Mouse (Mus musculus) kidney, embryonic 15.5 days (tissue): ENCODE data around the gene Cbs. TPM values are rescaled to one million over a fixed set of nuclear protein-coding genes. Genes with fewer than 3 reads are reported as not detected.

Experiments
- ATAC-seq: fragments of 200-750 bp; cut with Nextera tagmentation; replicated peaks from 2 replicates; pipeline ENCODE4 v1.8.0; 2017; ENCODE audit warnings: moderate TSS enrichment; ENCODE audit not compliant: low FRiP score
- H3K27ac ChIP-seq: fragments of 300-500 bp; sonication (generic); 2 replicates; pipeline ENCODE4 v1.5.1; 2015; ENCODE audit warnings: mild to moderate bottlenecking, inconsistent platforms
- H3K27me3 ChIP-seq: fragments of 300-500 bp; sonication (generic); 2 replicates; pipeline ENCODE4 v1.6.1; 2015; ENCODE audit warnings: inconsistent platforms
- H3K36me3 ChIP-seq: fragments of 300-500 bp; sonication (generic); 2 replicates; pipeline ENCODE4 v1.6.1; 2015; ENCODE audit warnings: inconsistent platforms
- H3K4me1 ChIP-seq: fragments of 300-500 bp; sonication (generic); 2 replicates; pipeline ENCODE4 v1.6.1; 2015; ENCODE audit warnings: inconsistent platforms
- H3K4me2 ChIP-seq: fragments of 300-500 bp; sonication (generic); 2 replicates; pipeline ENCODE4 v1.6.1; 2015; ENCODE audit warnings: moderate library complexity, mild to moderate bottlenecking, inconsistent platforms
- H3K4me3 ChIP-seq: fragments of 300-500 bp; sonication (generic); replicated peaks from 2 replicates; pipeline ENCODE4 v1.5.1; 2015; ENCODE audit warnings: mild to moderate bottlenecking, inconsistent platforms
- H3K9ac ChIP-seq: fragments of 300-500 bp; sonication (generic); 2 replicates; pipeline ENCODE4 v1.6.1; 2015; ENCODE audit warnings: mild to moderate bottlenecking, inconsistent platforms
- H3K9me3 ChIP-seq: fragments of 300-500 bp; sonication (generic); replicated peaks from 2 replicates; pipeline ENCODE4 v1.6.1; 2016; ENCODE audit warnings: inconsistent platforms
- WGBS: fragments of 180-500 bp; shearing (Covaris S2); methylation state at CpG from one replicate; pipeline ENCODE4 v1.1.7; 2015; ENCODE audit warnings: mixed read lengths; 5-methylcytosine and 5-hydroxymethylcytosine counted together
- microRNA-seq: library from miRNA; unstranded; fragments of <30 nt; microRNA quantifications from one replicate; pipeline ENCODE4, GENCODE M21; 2016
- polyA plus RNA-seq: library from polyadenylated mRNA; unstranded; fragments of >200 nt; fragmentation: Nextera tagmentation; extraction: Ambion mirVana; gene quantifications from 2 replicates; pipeline ENCODE4 v1.2.1, GENCODE M21; 2015

Cbs gene
- polyA plus RNA-seq, 1 experiment from 2014 or later: 3.1 TPM

DNA sequence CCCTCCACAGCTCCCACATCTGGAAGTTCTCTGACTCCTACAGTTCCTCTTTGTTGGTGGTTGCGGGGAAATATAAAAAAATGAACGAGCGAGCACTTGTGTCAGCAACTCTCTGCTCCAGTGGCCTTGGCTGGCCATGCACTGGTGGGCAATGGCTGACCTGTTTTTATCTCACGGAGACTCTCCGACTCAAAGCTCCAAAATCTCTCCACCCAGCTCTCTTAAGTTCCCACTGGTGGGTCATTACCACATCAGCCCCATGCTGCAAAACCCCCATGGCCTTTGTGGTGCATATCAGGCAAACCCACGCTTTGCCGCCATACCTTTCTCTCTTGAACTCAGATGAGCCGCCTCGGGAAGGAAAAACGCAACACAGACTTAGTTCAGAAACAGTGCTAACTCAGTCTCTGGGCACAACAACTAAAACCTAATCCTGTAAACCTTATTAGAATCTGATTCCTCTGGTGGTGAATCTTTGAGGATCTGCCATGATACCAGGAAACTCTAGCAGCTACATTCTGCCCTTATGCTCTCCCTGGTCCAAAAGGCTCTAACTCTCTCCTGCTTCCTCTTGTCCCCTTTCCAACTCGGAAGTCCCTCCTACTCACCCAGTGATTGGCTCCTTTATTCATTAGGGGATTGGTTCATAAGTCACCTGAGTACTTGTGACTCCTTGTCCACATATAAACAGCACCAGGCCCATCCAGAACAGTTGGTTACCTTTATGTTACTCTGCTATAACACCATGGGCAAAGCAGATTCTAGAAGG is 77.8 kb downstream of the Cbs start:
- Histone ChIP-seq H3K36me3 (no peaks in the 10 kb centered on the region), H3K9me3 (no peaks in the 10 kb centered on the region), H3K27ac (no peak overlapping the region), H3K4me1 (peaks cover 23% of the 10 kb centered on the region), H3K27me3 (no peaks in the 10 kb centered on the region), H3K4me3 (no peak overlapping the region), H3K4me2 (no peak overlapping the region), H3K9ac (no peak overlapping the region)
- no peak for ATAC-seq
- WGBS: 83% methylated on average over 11 of the region's 11 CpGs

Small RNA genes within 50 kb of the gene (microRNA-seq; reads per million reads assigned to microRNA genes)
- not detected for gene Gm24970

Other genes starting within 250 kb of the Cbs start
- gene Wdr4, start 117.3 kb downstream of the Cbs start, polyA plus RNA-seq: 46.5 and 49.6 TPM in 2 replicates
- 261 TPM in 2 replicates for gene Ndufv3, start 117.1 kb downstream of the Cbs start, polyA plus RNA-seq
- gene Pknox1, start 72.5 kb downstream of the Cbs start, polyA plus RNA-seq: 36.7 and 40.5 TPM in 2 replicates
- gene U2af1, start 21.7 kb upstream of the Cbs start, polyA plus RNA-seq: 335 and 336 TPM in 2 replicates
- 0.38 TPM in 1 of 2 replicates, not detected in the other for gene Cryaa, start 40.6 kb upstream of the Cbs start, polyA plus RNA-seq
- gene Sik1, start 218.6 kb upstream of the Cbs start, polyA plus RNA-seq: 17.5 and 18.5 TPM in 2 replicates